In genomic region chr14:7944349-7945039, GRCm38 (mm10) we compare ENCODE assay signal across 7 mouse cellular contexts. TPM values are rescaled to one million over a fixed set of nuclear protein-coding genes. Genes with fewer than 3 reads are reported as not detected.
DNase-seq lines count a peak whose midpoint lies in the region; ATAC-seq and TF ChIP-seq lines count a peak whose summit lies in the region.

No protein-coding gene starts in this region.

- WGBS in kidney, postnatal 0 days, result 53% methylated on average over 8 of the region's 8 CpGs
- 54% methylated on average over 8 of the region's 8 CpGs for WGBS in kidney, embryonic 14.5 days
- WGBS in forebrain, postnatal 0 days, result 53% methylated on average over 8 of the region's 8 CpGs

- H3K9ac ChIP-seq in kidney, postnatal 0 days (ENCODE audit: low read depth, low read length), result no peak overlapping the region
- no peak overlapping the region for H3K9ac ChIP-seq in kidney, embryonic 14.5 days (ENCODE audit: low read depth, low read length)
- H3K9ac ChIP-seq in forebrain, postnatal 0 days, result no peak overlapping the region

- peak; percentile 41; the same call in 1 of the 2 replicates for TF ChIP-seq CTCF in kidney, postnatal 0 days (IDR thresholded peaks at IDR 0.05; ENCODE audit: low read depth)
- TF ChIP-seq CTCF in forebrain, postnatal 0 days (IDR thresholded peaks at IDR 0.05; ENCODE audit: low read depth), result no peak

- ATAC-seq in kidney, postnatal 0 days (replicated peaks; ENCODE audit: low FRiP score, low read depth), result no peak
- no peak for ATAC-seq in kidney, embryonic 14.5 days (ENCODE audit: low FRiP score, low TSS enrichment)
- peak; percentile 23 for ATAC-seq in activated CD4-positive, CD25-positive, alpha-beta regulatory T cell, adult 4 months
- ATAC-seq in forebrain, postnatal 0 days, result no peak

- H3K27ac ChIP-seq in kidney, postnatal 0 days, result no peak overlapping the region
- H3K27ac ChIP-seq in kidney, embryonic 14.5 days (ENCODE audit: low read depth, low read length), result no peak overlapping the region
- no peak overlapping the region for H3K27ac ChIP-seq in forebrain, postnatal 0 days (ENCODE audit: low read depth, low read length)

- no peak overlapping the region for H3K4me2 ChIP-seq in kidney, postnatal 0 days (ENCODE audit: low read length)
- H3K4me2 ChIP-seq in kidney, embryonic 14.5 days (replicated peaks; ENCODE audit: low read depth, low read length), result no peak overlapping the region
- no peak overlapping the region for H3K4me2 ChIP-seq in forebrain, postnatal 0 days (ENCODE audit: low read depth)

- H3K4me3 ChIP-seq in kidney, postnatal 0 days (replicated peaks; ENCODE audit: low read depth, low read length), result no peak overlapping the region
- no peak overlapping the region for H3K4me3 ChIP-seq in kidney, embryonic 14.5 days (ENCODE audit: low read length)
- no peak overlapping the region for H3K4me3 ChIP-seq in forebrain, postnatal 0 days (ENCODE audit: low read depth, low read length)

- peaks cover 43% of the 10 kb centered on the region for H3K36me3 ChIP-seq in kidney, postnatal 0 days (ENCODE audit: insufficient read depth, low read length)
- peaks cover 33% of the 10 kb centered on the region for H3K36me3 ChIP-seq in kidney, embryonic 14.5 days (ENCODE audit: control insufficient read depth, insufficient read depth, low read length)
- H3K36me3 ChIP-seq in forebrain, postnatal 0 days (ENCODE audit: insufficient read depth), result peaks cover 51% of the 10 kb centered on the region

- H3K4me1 ChIP-seq in kidney, postnatal 0 days (replicated peaks; ENCODE audit: insufficient read depth, low read length), result no peaks in the 10 kb centered on the region
- peaks cover 3% of the 10 kb centered on the region; the same call in 1 of the 2 replicates for H3K4me1 ChIP-seq in kidney, embryonic 14.5 days (ENCODE audit: control insufficient read depth, insufficient read depth, low read length)
- H3K4me1 ChIP-seq in forebrain, postnatal 0 days (ENCODE audit: insufficient read depth), result no peaks in the 10 kb centered on the region

- DNase-seq in kidney, postnatal 0 days (ENCODE audit: low spot score), result peak; percentile 22
- DNase-seq in induced T-regulatory cell, adult 2 months (ENCODE audit: low read depth), result peak; percentile 31
- DNase-seq in lung, postnatal 36 days, result peak; percentile 54
- no peak for DNase-seq in right cerebral cortex, adult 2 months (ENCODE audit: low spot score in 2 of 2)
- DNase-seq in forebrain, postnatal 0 days, result no peak

- no peaks in the 10 kb centered on the region for H3K27me3 ChIP-seq in kidney, postnatal 0 days (ENCODE audit: insufficient read depth, low read length)
- H3K27me3 ChIP-seq in kidney, embryonic 14.5 days (ENCODE audit: control insufficient read depth, insufficient read depth, low read length), result no peaks in the 10 kb centered on the region
- H3K27me3 ChIP-seq in forebrain, postnatal 0 days (ENCODE audit: insufficient read depth, low read length), result no peaks in the 10 kb centered on the region

- no peaks in the 10 kb centered on the region for H3K9me3 ChIP-seq in kidney, postnatal 0 days (replicated peaks; ENCODE audit: low read length)
- H3K9me3 ChIP-seq in kidney, embryonic 14.5 days (ENCODE audit: control insufficient read depth, low read length), result no peaks in the 10 kb centered on the region
- no peaks in the 10 kb centered on the region for H3K9me3 ChIP-seq in forebrain, postnatal 0 days (ENCODE audit: low read length)

RNA-seq across cellular contexts. Expression of gene Gm45521, which starts 12.6 kb away (rescaled TPM):
- not detected in 2 replicates for polyA plus RNA-seq in kidney, postnatal 0 days (2015; fragmentation: Nextera tagmentation; extraction: Ambion mirVana)
- not detected in 2 replicates for polyA plus RNA-seq in kidney, embryonic 14.5 days (2014; fragmentation: Nextera tagmentation; extraction: Ambion mirVana)
- not detected for polyA plus RNA-seq in activated CD4-positive, CD25-positive, alpha-beta regulatory T cell, adult 4 months (2017; shearing (Covaris generic))
- total RNA-seq in forebrain, postnatal 0 days (2014; rRNA removed), result 0.31 TPM in 1 of 2 replicates, not detected in the other
- not detected in 2 replicates for polyA plus RNA-seq in forebrain, postnatal 0 days (2015; fragmentation: Nextera tagmentation; extraction: Ambion mirVana)

RNA-seq across cellular contexts. Expression of gene Dnase1l3, which starts 49.9 kb away (rescaled TPM):
- polyA plus RNA-seq in kidney, postnatal 0 days (2015; fragmentation: Nextera tagmentation; extraction: Ambion mirVana), result 0.25 and 0.26 TPM in 2 replicates
- 0.14 and 0.31 TPM in 2 replicates for polyA plus RNA-seq in kidney, embryonic 14.5 days (2014; fragmentation: Nextera tagmentation; extraction: Ambion mirVana)
- polyA plus RNA-seq in activated CD4-positive, CD25-positive, alpha-beta regulatory T cell, adult 4 months (2017; shearing (Covaris generic)), result 1 to 10 TPM; 2.6 to 4.1 TPM
- total RNA-seq in forebrain, postnatal 0 days (2014; rRNA removed), result not detected in 2 replicates
- 0.05 and 0.10 TPM in 2 replicates for polyA plus RNA-seq in forebrain, postnatal 0 days (2015; fragmentation: Nextera tagmentation; extraction: Ambion mirVana)

RNA-seq across cellular contexts. Expression of gene Abhd6, which starts 58.2 kb away (rescaled TPM):
- 41.6 and 42.9 TPM in 2 replicates for polyA plus RNA-seq in kidney, postnatal 0 days (2015; fragmentation: Nextera tagmentation; extraction: Ambion mirVana)
- 25.4 and 25.7 TPM in 2 replicates for polyA plus RNA-seq in kidney, embryonic 14.5 days (2014; fragmentation: Nextera tagmentation; extraction: Ambion mirVana)
- 10 to 100 TPM; 22.2 to 25.5 TPM for polyA plus RNA-seq in activated CD4-positive, CD25-positive, alpha-beta regulatory T cell, adult 4 months (2017; shearing (Covaris generic))
- total RNA-seq in forebrain, postnatal 0 days (2014; rRNA removed), result 8.0 and 11.2 TPM in 2 replicates
- 28.5 and 36.2 TPM in 2 replicates for polyA plus RNA-seq in forebrain, postnatal 0 days (2015; fragmentation: Nextera tagmentation; extraction: Ambion mirVana)

Comparison
In these comparisons a context has a peak if more than half of its experiments do, and no peak if none do; other contexts are left out.
1. DNase-seq: peak in kidney, postnatal 0 days (single experiment), induced T-regulatory cell, adult 2 months (single experiment) and lung, postnatal 36 days (single experiment); none in right cerebral cortex, adult 2 months (0 of 2) and forebrain, postnatal 0 days (single experiment).